Mouse (Mus musculus) stomach, embryonic 14.5 days (tissue): ENCODE data around the gene Gclc. TPM values are rescaled to one million over a fixed set of nuclear protein-coding genes. Genes with fewer than 3 reads are reported as not detected.
"Not testable (repeated sequence)": the region's sequence is repeated elsewhere in the genome, so short reads cannot be mapped to it uniquely, and the experiment has no call there.

ENCODE experiments used
- ATAC-seq: fragments of 200-750 bp; cut with Nextera tagmentation; 2 replicates; pipeline ENCODE4 v1.8.0; 2017; ENCODE audit warnings: low read depth, moderate TSS enrichment; ENCODE audit not compliant: insufficient number of reproducible peaks, insufficient read depth, low FRiP score
- H3K27ac ChIP-seq: fragments of 300-500 bp; sonication (generic); 2 replicates; pipeline ENCODE4 v1.5.1; 2014; ENCODE audit warnings: mild to moderate bottlenecking, low read length, moderate library complexity, mixed read lengths
- H3K27me3 ChIP-seq: fragments of 300-500 bp; sonication (generic); 2 replicates; pipeline ENCODE4 v1.6.1; 2014; ENCODE audit warnings: low read length, control low read depth, mixed read lengths; ENCODE audit not compliant: control insufficient read depth, insufficient read depth
- H3K36me3 ChIP-seq: fragments of 300-500 bp; sonication (generic); 2 replicates; pipeline ENCODE4 v1.6.1; 2014; ENCODE audit warnings: mild to moderate bottlenecking, control low read depth, low read length, moderate library complexity, mixed read lengths; ENCODE audit not compliant: control insufficient read depth, insufficient read depth
- H3K4me1 ChIP-seq: fragments of 300-500 bp; sonication (generic); 2 replicates; pipeline ENCODE4 v1.6.1; 2014; ENCODE audit warnings: low read length, control low read depth, mixed read lengths; ENCODE audit not compliant: control insufficient read depth, insufficient read depth
- H3K4me2 ChIP-seq: fragments of 300-500 bp; sonication (generic); replicated peaks from 2 replicates; pipeline ENCODE4 v1.6.1; 2014; ENCODE audit warnings: low read depth, low read length, control low read depth
- H3K4me3 ChIP-seq: fragments of 300-500 bp; sonication (generic); 2 replicates; pipeline ENCODE4 v1.5.1; 2014; ENCODE audit warnings: low read depth, low read length, control low read depth
- H3K9ac ChIP-seq: fragments of 300-500 bp; sonication (generic); replicated peaks from 2 replicates; pipeline ENCODE4 v1.6.1; 2014; ENCODE audit warnings: low read depth, mild to moderate bottlenecking, control low read depth, low read length, moderate library complexity, mixed read lengths
- H3K9me3 ChIP-seq: fragments of 300-500 bp; sonication (generic); 2 replicates; pipeline ENCODE4 v1.6.1; 2016; ENCODE audit warnings: low read depth, low read length, control low read depth; ENCODE audit not compliant: control insufficient read depth
- whole genome bisulfite sequencing: fragments of 180-500 bp; shearing (Covaris S2); extraction: QIAGEN DNeasy Blood & Tissue Kit; methylation state at CpG from one replicate; pipeline ENCODE4 v1.1.7; 2014; 5-methylcytosine and 5-hydroxymethylcytosine counted together
- polyA plus RNA-seq: library from polyadenylated mRNA; unstranded; fragments of >200 nt; fragmentation: Nextera tagmentation; extraction: Ambion mirVana; gene quantifications from 2 replicates; pipeline ENCODE4 v1.2.1, GENCODE M21; 2014

Gclc gene
- polyA plus RNA-seq, 1 experiment from 2014 or later: 16.2 TPM

DNA sequence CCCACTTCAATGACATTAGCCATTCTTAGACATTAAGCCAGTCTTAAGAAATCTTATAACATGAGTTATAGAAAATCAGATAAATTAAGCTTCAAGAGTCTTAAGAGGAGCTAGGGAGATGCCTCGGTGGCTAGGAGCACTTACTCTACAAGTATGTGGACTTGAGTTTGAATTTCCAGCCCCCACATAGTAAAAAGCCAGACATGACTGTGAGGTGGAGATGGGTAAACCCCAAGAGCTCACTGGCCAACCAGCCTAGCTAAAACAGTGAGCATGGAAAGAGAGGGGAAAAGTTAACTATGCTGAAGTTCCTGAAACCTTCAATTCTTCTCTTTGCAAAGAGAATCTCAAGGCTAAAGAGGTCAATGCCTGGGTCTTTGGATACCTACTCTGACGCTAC, 27.3 kb upstream of the Gclc start:
- WGBS: 88% methylated on average over 2 of the region's 2 CpGs

GRCm38 (mm10) chr9:77732067-77732466, 22.3 kb upstream of the Gclc start:
- ATAC-seq: no peak
- no peaks in the 10 kb centered on the region for H3K36me3 ChIP-seq
- no peaks in the 10 kb centered on the region for H3K27me3 ChIP-seq
- no peak overlapping the region for H3K9ac ChIP-seq
- H3K9me3 ChIP-seq: peaks cover 7% of the 10 kb centered on the region; the same call in 1 of the 2 replicates
- 47% methylated on average over 3 of the region's 3 CpGs for WGBS
- no peak overlapping the region for H3K27ac ChIP-seq
- H3K4me3 ChIP-seq: no peak overlapping the region
- H3K4me2 ChIP-seq: no peak overlapping the region
- H3K4me1 ChIP-seq: no peaks in the 10 kb centered on the region

More for the DNA sequence above, 27.3 kb upstream of the Gclc start:
- Histone ChIP-seq H3K4me2 (no peak overlapping the region), H3K4me1 (no peaks in the 10 kb centered on the region), H3K27me3 (no peaks in the 10 kb centered on the region), H3K9ac (no peak overlapping the region), H3K9me3 (no peaks in the 10 kb centered on the region), H3K27ac (no peak overlapping the region), H3K36me3 (no peaks in the 10 kb centered on the region), H3K4me3 (no peak overlapping the region)
- no peak for ATAC-seq

DNA sequence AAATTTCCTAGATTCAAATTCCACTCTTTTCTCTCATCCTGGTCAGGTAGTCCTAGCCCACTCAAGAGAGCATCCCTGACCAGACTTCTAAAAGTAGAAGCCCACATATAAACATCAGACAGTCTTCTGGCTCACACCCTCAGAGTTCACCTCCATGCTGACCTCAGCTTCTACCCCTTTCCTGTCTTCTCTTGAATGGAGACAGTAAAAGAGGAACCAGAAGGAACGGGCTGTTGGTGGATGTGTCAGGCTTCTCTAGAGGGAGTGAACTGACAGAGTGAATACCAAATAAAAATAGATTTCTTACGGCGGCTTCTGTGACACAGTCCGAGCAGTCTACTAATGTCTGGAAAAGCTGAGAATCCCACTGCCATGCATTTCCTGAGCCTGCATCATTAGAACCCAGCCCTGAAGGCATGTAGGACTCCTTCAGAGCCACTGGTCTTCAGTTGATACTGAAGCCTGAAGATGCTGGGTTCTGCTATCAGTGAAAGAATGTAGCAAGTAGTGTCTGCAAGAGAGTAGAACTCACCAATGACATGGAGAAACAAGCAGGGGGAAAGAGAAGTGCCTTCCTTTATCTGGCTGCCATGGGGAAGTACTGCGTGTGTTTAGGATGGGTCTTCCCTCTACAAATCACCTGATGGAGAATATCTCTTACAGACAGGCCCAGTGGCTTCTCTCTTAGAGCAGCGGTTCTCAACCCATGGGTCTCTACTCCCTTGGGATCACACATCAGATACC, 16.9 kb upstream of the Gclc start:
- no peak overlapping the region for H3K9ac ChIP-seq
- H3K27ac ChIP-seq: no peak overlapping the region
- no peaks in the 10 kb centered on the region for H3K4me1 ChIP-seq
- no peak overlapping the region for H3K4me3 ChIP-seq
- ATAC-seq: no peak
- peaks cover 7% of the 10 kb centered on the region; the same call in 1 of the 2 replicates for H3K9me3 ChIP-seq
- H3K27me3 ChIP-seq: no peaks in the 10 kb centered on the region
- no peak overlapping the region for H3K4me2 ChIP-seq
- WGBS: 85% methylated on average over 6 of the region's 6 CpGs
- no peaks in the 10 kb centered on the region for H3K36me3 ChIP-seq

- Histone ChIP-seq H3K4me1 (no peaks in the 10 kb centered on the region; the same call in 1 of the 2 replicates), H3K27me3 (no peaks in the 10 kb centered on the region), H3K36me3 (no peaks in the 10 kb centered on the region), H3K27ac (no peak overlapping the region), H3K9me3 (no peaks in the 10 kb centered on the region), H3K4me2 (no peak overlapping the region), H3K9ac (no peak overlapping the region), H3K4me3 (no peak overlapping the region)
- 77% methylated on average over 1 of the region's 1 CpGs for WGBS
- ATAC-seq: no peak
These were observed 12.9 kb upstream of the Gclc start for GRCm38 (mm10) chr9:77741452-77741851.

- Histone ChIP-seq H3K27ac (no peak overlapping the region), H3K9me3 (no peaks in the 10 kb centered on the region), H3K4me2 (no peak overlapping the region), H3K36me3 (no peaks in the 10 kb centered on the region), H3K27me3 (no peaks in the 10 kb centered on the region), H3K9ac (no peak overlapping the region), H3K4me3 (no peak overlapping the region), H3K4me1 (no peaks in the 10 kb centered on the region; the same call in none of the 2 replicates)
- peak; percentile 75; the same call in 1 of the 2 replicates for ATAC-seq
- 17% methylated on average over 3 of the region's 3 CpGs for WGBS
These were observed 9.5 kb upstream of the Gclc start for GRCm38 (mm10) chr9:77744798-77745197.

- WGBS: 22% methylated on average over 2 of the region's 2 CpGs
- no peaks in the 10 kb centered on the region for H3K36me3 ChIP-seq
- no peak overlapping the region for H3K4me3 ChIP-seq
- no peak overlapping the region for H3K4me2 ChIP-seq
- H3K27me3 ChIP-seq: no peaks in the 10 kb centered on the region
- H3K27ac ChIP-seq: no peak overlapping the region
- no peak overlapping the region for H3K9ac ChIP-seq
- no peak for ATAC-seq
- H3K9me3 ChIP-seq: no peaks in the 10 kb centered on the region
- H3K4me1 ChIP-seq: no peaks in the 10 kb centered on the region; the same call in none of the 2 replicates
These were observed 8.0 kb upstream of the Gclc start for GRCm38 (mm10) chr9:77746315-77746714.

DNA sequence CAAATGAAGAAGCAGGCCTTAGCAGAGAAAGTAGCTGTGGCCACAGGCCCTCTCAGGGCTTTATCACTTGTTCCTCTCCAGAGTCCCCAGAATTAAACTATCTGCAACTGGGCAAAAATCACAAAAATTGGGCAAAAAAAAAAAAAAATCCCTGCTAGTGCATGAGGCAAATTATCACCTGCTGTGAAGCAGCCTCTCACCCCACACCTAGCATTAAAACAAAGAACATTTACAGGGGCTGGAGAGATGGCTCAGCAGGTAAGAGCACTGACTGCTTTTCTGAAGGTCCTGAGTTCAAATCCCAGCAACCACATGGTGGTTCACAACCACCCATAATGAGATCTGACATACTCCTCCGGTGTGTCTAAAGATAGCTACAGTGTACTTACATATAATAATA, 6.0 kb upstream of the Gclc start:
- ATAC-seq, H3K9ac ChIP-seq, H3K9me3 ChIP-seq, H3K27me3 ChIP-seq, H3K4me1 ChIP-seq, H3K4me2 ChIP-seq, H3K27ac ChIP-seq, H3K4me3 ChIP-seq, H3K36me3 ChIP-seq: not testable (repeated sequence)
- WGBS: 79% methylated on average over 1 of the region's 1 CpGs

DNA sequence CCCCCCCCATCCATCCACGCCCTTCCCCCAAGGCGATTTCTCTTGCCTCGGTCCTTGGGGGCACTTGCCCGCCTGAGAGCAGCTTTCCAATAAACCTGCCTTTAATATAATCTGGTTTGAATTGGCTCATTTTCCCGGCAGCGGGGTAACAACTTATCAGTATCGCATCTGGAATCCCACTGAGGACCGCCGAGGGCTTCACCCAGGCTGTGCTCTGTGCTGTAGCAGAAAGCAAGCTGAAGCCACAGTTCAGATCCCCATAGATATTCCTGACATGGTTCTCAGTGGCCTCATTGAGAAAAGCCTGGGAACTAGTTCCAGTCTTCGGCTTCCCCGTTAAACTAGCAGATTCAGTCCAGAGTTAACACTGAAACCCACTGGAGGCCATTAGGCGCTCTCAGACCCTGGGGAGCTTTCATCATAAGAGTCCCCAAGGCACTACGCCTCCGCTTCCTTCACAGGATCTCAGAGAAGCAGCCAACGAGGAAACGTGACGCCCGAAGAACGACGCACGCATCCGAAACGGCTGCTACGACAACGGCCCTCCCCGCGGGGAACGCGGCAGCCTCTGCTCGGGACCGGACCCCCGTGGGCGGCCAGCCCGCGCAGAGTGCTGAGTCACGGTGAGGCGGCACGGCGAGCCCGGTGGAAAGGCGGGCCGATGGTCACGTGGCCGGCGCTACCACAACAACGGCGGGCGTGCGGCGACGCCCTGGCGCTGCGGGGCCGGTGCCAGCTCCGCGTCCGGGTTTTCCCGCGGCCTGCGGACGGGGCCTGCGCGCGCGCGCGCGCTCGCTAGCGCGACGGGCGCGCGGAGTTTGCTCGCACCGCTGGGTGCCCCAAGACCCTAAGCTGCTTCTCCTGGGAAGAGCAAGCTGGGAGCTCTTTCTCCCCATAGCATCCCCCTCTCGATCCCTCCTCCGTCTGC, 3.9 kb upstream of the Gclc start:
- Histone ChIP-seq H3K9ac (peak overlapping the region; percentile 45), H3K36me3 (no peaks in the 10 kb centered on the region), H3K27ac (peak overlapping the region; percentile 81), H3K4me2 (peak overlapping the region; percentile 74), H3K4me3 (peak overlapping the region; percentile 51), H3K4me1 (no peaks in the 10 kb centered on the region; the same call in 1 of the 2 replicates), H3K27me3 (no peaks in the 10 kb centered on the region), H3K9me3 (no peaks in the 10 kb centered on the region)
- ATAC-seq: peak; percentile 85
- under 1% methylated on average over 53 of the region's 79 CpGs for WGBS
